Mouse (Mus musculus) spleen, adult 2 months (tissue): ENCODE measurements around the gene Slc35a1. TPM values are rescaled to one million over a fixed set of nuclear protein-coding genes. Genes with fewer than 3 reads are reported as not detected.

ENCODE experiments used
- DNase-seq, 2 experiments: peaks; one replicate each; pipeline versions ENCODE4 v3.0.0 to v3.0.0-alpha.2; 2012 to 2021; ENCODE audit warnings: low spot score in 2 of 2, low read depth in 1 of 2
- H3K27ac ChIP-seq: fragments of 200-500 bp; 2 replicates; pipeline ENCODE4 v1.5.1; 2012; ENCODE audit warnings: low read length, inconsistent platforms; ENCODE audit not compliant: insufficient read depth
- H3K27me3 ChIP-seq: fragments of 200-500 bp; 2 replicates; pipeline ENCODE4 v1.6.1; 2012; ENCODE audit warnings: mild to moderate bottlenecking, moderate library complexity, low read length, inconsistent platforms; ENCODE audit not compliant: control insufficient read depth, insufficient read depth
- H3K36me3 ChIP-seq: fragments of 200-500 bp; 2 replicates; pipeline ENCODE4 v1.6.1; 2012; ENCODE audit warnings: mild to moderate bottlenecking, low read length, inconsistent platforms; ENCODE audit not compliant: control insufficient read depth, insufficient read depth
- H3K4me1 ChIP-seq: fragments of 200-500 bp; 2 replicates; pipeline ENCODE4 v1.6.1; 2011; ENCODE audit warnings: inconsistent platforms; ENCODE audit not compliant: control insufficient read depth, insufficient read depth, insufficient read length
- H3K4me3 ChIP-seq: fragments of 200-500 bp; 2 replicates; pipeline ENCODE4 v1.5.1; 2011; ENCODE audit warnings: mild to moderate bottlenecking, inconsistent platforms; ENCODE audit not compliant: insufficient read depth, insufficient read length; ENCODE audit errors: extremely low read depth
- CTCF ChIP-seq: fragments of 200-500 bp; IDR thresholded peaks from 2 replicates; pipeline ENCODE4 v1.5.1; 2011; ENCODE audit warnings: mild to moderate bottlenecking, inconsistent platforms; ENCODE audit not compliant: insufficient read depth, insufficient read length, insufficient replicate concordance; ENCODE audit errors: extremely low read depth
- POLR2A ChIP-seq: fragments of 200-500 bp; IDR thresholded peaks from 2 replicates; pipeline ENCODE4 v1.6.1; 2011; ENCODE audit warnings: low read depth, low read length, inconsistent platforms
- WGBS: fragments of 180-500 bp; shearing (Covaris S2); methylation state at CpG from one replicate; pipeline ENCODE4 v1.1.7; 2018; 5-methylcytosine and 5-hydroxymethylcytosine counted together
- polyA plus RNA-seq: library from polyadenylated mRNA; depleted of rRNA; stranded (reverse); fragments of >200 nt; gene quantifications from 2 replicates; pipeline ENCODE4 v1.2.3, GENCODE M21; 2012

Slc35a1 gene
- polyA plus RNA-seq, 1 experiment, result 5.5 TPM

- H3K27ac ChIP-seq, result no peak overlapping the region
- no peak overlapping the region for H3K4me3 ChIP-seq
- TF ChIP-seq CTCF, result no peak
- no peak for TF ChIP-seq POLR2A
- no peaks in the 10 kb centered on the region for H3K4me1 ChIP-seq
- no peak for DNase-seq
- 83% methylated on average over 7 of the region's 7 CpGs for WGBS
- H3K27me3 ChIP-seq, result no peaks in the 10 kb centered on the region
- H3K36me3 ChIP-seq, result peaks cover 11% of the 10 kb centered on the region
Measured at GRCm38 (mm10) chr4:34637386-34637785, 49.9 kb downstream of the Slc35a1 start.

GRCm38 (mm10) chr4:34636036-34636435 lies 51.2 kb downstream of the Slc35a1 start:
- WGBS, result 91% methylated on average over 5 of the region's 5 CpGs
- Histone ChIP-seq H3K27ac (no peak overlapping the region), H3K4me1 (no peaks in the 10 kb centered on the region), H3K4me3 (no peak overlapping the region), H3K36me3 (peaks cover 15% of the 10 kb centered on the region), H3K27me3 (no peaks in the 10 kb centered on the region)
- TF ChIP-seq CTCF, result no peak
- TF ChIP-seq POLR2A, result no peak
- DNase-seq, result no peak

DNA sequence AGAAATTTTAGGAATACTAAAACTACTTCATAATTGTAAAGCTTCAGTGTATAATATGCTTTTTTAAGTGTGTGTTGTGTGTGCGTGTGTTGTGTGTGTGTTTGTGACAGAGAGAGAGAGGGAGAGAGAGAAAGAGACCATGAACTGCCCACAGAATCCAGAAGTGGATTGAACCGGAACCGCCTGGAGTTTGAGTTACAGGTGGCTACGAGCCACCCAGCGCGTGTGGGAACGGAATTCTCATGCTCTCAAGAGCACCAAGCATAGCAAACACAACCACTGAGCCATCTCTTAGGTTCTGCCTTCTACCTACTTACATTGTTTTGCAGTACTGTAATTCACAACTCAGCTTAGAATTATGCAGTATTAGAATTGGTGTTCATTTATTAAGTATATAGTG lies 53.1 kb downstream of the Slc35a1 start:
- H3K27me3 ChIP-seq, result no peaks in the 10 kb centered on the region
- 97% methylated on average over 7 of the region's 7 CpGs for WGBS
- no peaks in the 10 kb centered on the region for H3K4me1 ChIP-seq
- DNase-seq, result no peak
- no peak for TF ChIP-seq POLR2A
- TF ChIP-seq CTCF, result no peak
- no peak overlapping the region for H3K27ac ChIP-seq
- no peak overlapping the region for H3K4me3 ChIP-seq
- H3K36me3 ChIP-seq, result peaks cover 14% of the 10 kb centered on the region

DNA sequence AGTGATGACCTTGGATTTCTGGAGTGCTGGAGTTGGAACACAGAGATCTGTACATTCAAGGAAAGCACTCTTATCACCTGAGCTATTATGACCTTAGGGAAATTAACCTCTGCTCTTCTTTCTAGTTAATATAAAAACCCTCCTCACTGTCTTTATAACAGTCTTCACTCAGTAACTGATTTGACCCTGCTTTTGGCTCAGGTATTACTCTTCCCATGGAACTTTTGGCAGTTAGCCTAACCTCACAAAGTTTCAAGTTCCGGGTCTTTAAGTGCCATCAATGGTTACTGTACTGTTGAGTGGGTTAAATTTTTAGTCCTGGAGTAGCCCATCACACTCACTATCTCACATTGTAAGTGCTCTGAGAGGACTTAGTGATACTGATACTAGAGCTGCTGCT lies 57.3 kb downstream of the Slc35a1 start:
- Histone ChIP-seq H3K27ac (no peak overlapping the region), H3K4me1 (no peaks in the 10 kb centered on the region), H3K4me3 (no peak overlapping the region), H3K36me3 (peaks cover 22% of the 10 kb centered on the region), H3K27me3 (no peaks in the 10 kb centered on the region)
- DNase-seq, result no peak
- WGBS, result 98% methylated on average over 1 of the region's 1 CpGs
- no peak for TF ChIP-seq POLR2A
- no peak for TF ChIP-seq CTCF

GRCm38 (mm10) chr4:34626401-34626800 lies 60.8 kb downstream of the Slc35a1 start:
- Histone ChIP-seq H3K4me1 (no peaks in the 10 kb centered on the region), H3K4me3 (no peak overlapping the region), H3K27me3 (no peaks in the 10 kb centered on the region), H3K36me3 (peaks cover 19% of the 10 kb centered on the region), H3K27ac (no peak overlapping the region)
- TF ChIP-seq POLR2A (no peak), CTCF (no peak)
- WGBS, result 89% methylated on average over 6 of the region's 6 CpGs
- no peak for DNase-seq

DNA sequence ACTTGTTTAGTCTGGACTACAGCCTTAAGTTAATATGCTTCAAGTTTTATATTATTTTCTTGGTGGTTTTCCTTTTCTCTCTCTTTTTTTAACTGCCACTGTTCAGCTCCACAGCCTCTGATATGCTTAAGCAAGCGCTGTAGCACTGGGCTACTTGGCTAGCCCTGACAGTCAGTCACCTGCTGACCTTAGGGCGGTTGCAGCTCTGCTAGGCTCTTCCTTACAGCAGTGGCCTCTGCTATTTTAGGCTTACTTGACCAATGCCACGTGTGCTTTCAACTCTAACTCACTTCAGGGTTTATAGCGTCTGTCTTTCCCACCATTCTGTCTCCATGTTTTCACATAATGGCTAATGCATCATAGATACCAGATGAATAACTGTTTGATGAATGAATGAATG lies 61.7 kb downstream of the Slc35a1 start:
- H3K4me1 ChIP-seq, result no peaks in the 10 kb centered on the region
- peaks cover 16% of the 10 kb centered on the region for H3K36me3 ChIP-seq
- WGBS, result 92% methylated on average over 4 of the region's 4 CpGs
- no peak overlapping the region for H3K27ac ChIP-seq
- no peak overlapping the region for H3K4me3 ChIP-seq
- DNase-seq, result no peak
- H3K27me3 ChIP-seq, result no peaks in the 10 kb centered on the region
- TF ChIP-seq CTCF, result no peak
- no peak for TF ChIP-seq POLR2A

- DNase-seq, result no peak
- H3K4me1 ChIP-seq, result peaks cover 7% of the 10 kb centered on the region; the same call in 1 of the 2 replicates
- 82% methylated on average over 8 of the region's 8 CpGs for WGBS
- H3K27me3 ChIP-seq, result no peaks in the 10 kb centered on the region
- no peak for TF ChIP-seq CTCF
- no peak for TF ChIP-seq POLR2A
- no peak overlapping the region for H3K4me3 ChIP-seq
- H3K27ac ChIP-seq, result no peak overlapping the region
- peaks cover 1% of the 10 kb centered on the region; the same call in 1 of the 2 replicates for H3K36me3 ChIP-seq
Measured at GRCm38 (mm10) chr4:34616146-34616545, 71.1 kb downstream of the Slc35a1 start.

GRCm38 (mm10) chr4:34615303-34615702 lies 71.9 kb downstream of the Slc35a1 start:
- TF ChIP-seq POLR2A (no peak), CTCF (no peak)
- no peak for DNase-seq
- WGBS, result 1% methylated on average over 13 of the region's 13 CpGs
- H3K27ac ChIP-seq, result no peak overlapping the region
- H3K4me3 ChIP-seq, result peak overlapping the region; percentile 96
- H3K4me1 ChIP-seq, result peaks cover 7% of the 10 kb centered on the region; the same call in 1 of the 2 replicates
- no peaks in the 10 kb centered on the region for H3K27me3 ChIP-seq
- H3K36me3 ChIP-seq, result peaks cover 1% of the 10 kb centered on the region; the same call in 1 of the 2 replicates
